Mouse (Mus musculus) bone marrow, adult 2 months (tissue): Measurements from ENCODE around the gene Stard5. TPM values are rescaled to one million over a fixed set of nuclear protein-coding genes. Genes with fewer than 3 reads are reported as not detected.

Experiments used
- H3K27ac ChIP-seq: fragments of 200-500 bp; 2 replicates; pipeline ENCODE4 v1.5.1; 2012; ENCODE audit warnings: low read depth, mild to moderate bottlenecking, control low read depth, inconsistent platforms, low read length; ENCODE audit not compliant: control insufficient read depth, poor library complexity, insufficient read depth
- H3K4me1 ChIP-seq: fragments of 200-500 bp; 2 replicates; pipeline ENCODE4 v1.6.1; 2011; ENCODE audit warnings: low read length; ENCODE audit not compliant: control insufficient read depth, insufficient read depth
- H3K4me3 ChIP-seq: fragments of 200-500 bp; replicated peaks from 2 replicates; pipeline ENCODE3; 2011; ENCODE audit warnings: mild to moderate bottlenecking, low read depth, low read length, control low read depth; ENCODE audit not compliant: control insufficient read depth
- CTCF ChIP-seq: fragments of 200-500 bp; IDR thresholded peaks from 2 replicates; pipeline ENCODE4 v1.5.1; 2011; ENCODE audit warnings: low read length, control low read depth; ENCODE audit not compliant: control insufficient read depth, insufficient read depth
- POLR2A ChIP-seq: fragments of 200-500 bp; IDR thresholded peaks from 2 replicates; pipeline ENCODE4 v1.6.1; 2011; ENCODE audit warnings: low read depth, mild to moderate bottlenecking, control low read depth, low read length, borderline replicate concordance; ENCODE audit not compliant: control insufficient read depth
- WGBS: fragments of 180-500 bp; shearing (Covaris S2); methylation state at CpG from one replicate; pipeline ENCODE4 v1.1.7; 2018; 5-methylcytosine and 5-hydroxymethylcytosine counted together
- polyA plus RNA-seq: library from polyadenylated mRNA; stranded (reverse); fragments of >200 nt; gene quantifications from 2 replicates; pipeline ENCODE4 v1.2.4, GENCODE M21; 2011; ENCODE audit warnings: low replicate concordance; ENCODE audit not compliant: missing spikeins, insufficient read depth, insufficient read length

Gene Stard5
- polyA plus RNA-seq, 1 experiment: 9.0 TPM

DNA sequence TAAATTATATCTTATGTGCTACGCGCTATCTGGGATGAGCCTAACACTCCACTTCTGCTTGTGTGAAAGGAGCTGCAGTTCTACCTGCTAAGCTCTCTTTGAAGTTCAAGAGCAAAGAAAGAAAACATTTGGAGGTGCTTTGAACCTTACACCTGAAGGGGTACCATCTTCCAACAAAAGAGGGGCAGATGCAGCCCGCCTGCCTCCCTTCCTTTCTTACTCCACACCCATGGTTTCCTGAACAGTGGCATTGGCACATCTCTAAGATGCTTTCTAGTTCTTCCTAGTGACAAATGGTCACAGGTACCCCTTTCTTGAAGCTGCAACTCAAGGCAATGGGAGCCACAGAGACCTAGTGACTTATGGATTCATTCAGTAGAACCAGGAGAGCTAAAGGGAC lies 30.0 kb downstream of the Stard5 start:
- H3K27ac ChIP-seq: no peak overlapping the region
- 72% methylated on average over 3 of the region's 3 CpGs for WGBS
- no peak overlapping the region for H3K4me3 ChIP-seq
- peaks cover 15% of the 10 kb centered on the region for H3K4me1 ChIP-seq
- TF ChIP-seq CTCF: no peak
- TF ChIP-seq POLR2A: no peak

DNA sequence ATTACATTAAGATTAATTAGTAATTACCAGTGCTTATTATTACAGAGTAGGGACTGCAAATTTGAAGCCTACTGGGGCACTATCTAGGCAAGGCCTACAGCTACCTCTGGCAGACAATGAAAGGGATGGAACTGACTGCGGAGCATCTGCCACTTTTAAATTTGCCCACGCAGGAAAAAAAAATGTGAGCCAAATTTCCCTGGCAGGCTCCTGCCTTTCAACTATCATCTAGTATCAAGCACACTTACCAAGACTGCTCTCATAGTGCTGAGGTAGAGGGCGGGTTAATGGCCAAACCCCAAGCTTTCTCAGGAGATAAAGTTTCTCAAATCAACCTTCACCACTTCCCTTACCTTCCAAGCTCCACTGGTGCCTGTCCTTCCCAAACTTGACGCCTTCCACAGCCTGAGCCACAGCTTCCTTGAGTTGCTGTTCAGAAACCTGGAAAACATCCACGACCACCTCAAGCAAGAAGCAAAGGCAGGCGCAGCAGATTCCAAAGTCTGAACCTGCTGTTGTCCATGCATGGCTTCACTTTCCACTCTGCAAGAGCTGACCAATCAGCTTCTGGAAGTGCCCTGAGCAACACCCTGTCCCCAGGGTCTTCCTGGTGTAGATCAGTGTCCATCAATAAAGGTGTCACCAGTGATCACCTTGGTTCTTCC lies 31.1 kb downstream of the Stard5 start:
- no peak overlapping the region for H3K4me3 ChIP-seq
- WGBS: 67% methylated on average over 6 of the region's 6 CpGs

DNA sequence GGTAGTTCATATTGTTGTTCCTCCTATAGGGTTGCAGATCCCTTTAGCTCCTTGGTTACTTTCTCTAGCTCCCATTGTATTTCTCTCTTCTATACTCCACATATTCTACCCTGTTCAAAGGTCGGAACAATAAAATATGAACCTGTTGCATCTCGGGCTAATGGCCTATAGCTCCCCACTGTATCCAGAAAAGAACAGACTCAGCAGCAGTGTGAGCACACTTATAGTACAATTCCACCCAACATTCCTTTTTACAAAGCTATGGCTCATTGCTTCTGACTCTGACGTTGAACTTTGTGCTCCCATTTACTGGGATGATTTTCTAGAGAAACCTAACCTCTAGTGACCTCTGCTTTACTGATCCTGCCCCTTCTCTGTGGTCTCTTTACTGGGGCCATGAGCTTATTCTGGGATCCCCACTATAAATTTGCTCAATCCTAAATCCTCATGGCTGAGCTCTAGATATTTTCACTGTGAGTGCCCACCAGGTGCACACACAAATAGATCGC lies 34.4 kb downstream of the Stard5 start:
- 88% methylated on average over 4 of the region's 4 CpGs for whole genome bisulfite sequencing
- peaks cover 10% of the 10 kb centered on the region for H3K4me1 ChIP-seq
- no peak overlapping the region for H3K4me3 ChIP-seq
- TF ChIP-seq CTCF: no peak
- TF ChIP-seq POLR2A: no peak
- no peak overlapping the region for H3K27ac ChIP-seq

More for the DNA sequence above, 31.1 kb downstream of the Stard5 start:
- TF ChIP-seq CTCF (no peak), POLR2A (no peak)
- H3K27ac ChIP-seq: no peak overlapping the region
- H3K4me1 ChIP-seq: peaks cover 16% of the 10 kb centered on the region

DNA sequence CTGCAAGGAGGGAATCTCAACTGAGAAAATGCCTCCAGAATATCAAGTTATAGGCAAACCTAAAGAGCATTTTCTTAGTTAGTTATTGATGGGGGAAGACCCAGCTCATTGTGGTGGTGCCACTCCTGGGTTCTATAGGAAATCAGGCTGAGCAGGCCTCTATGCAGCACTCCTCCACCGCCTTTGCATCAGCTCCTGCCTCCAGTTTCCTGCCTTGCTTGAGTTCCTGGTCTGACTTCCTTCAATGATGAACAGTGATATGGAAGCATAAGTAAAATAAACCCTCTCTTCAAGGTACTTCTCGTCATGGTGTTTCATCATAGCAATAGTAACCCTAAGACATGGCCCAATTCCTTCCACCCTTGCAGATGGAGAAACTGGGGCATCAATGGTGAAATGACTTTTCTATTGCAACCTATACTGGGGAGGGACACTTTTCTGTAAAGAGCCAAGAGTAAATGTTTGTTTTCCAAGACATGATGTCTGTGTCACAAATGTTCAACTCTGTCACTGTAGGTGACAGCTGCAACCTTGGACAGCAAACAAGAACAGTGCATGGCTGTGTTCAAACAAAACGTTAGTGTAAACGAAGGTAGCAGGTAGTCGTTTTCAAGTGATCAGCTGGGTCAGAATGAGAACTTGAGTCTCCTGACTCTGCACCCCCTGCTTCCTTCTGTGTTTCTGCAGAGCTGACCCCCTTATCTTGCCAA lies 36.3 kb downstream of the Stard5 start:
- TF ChIP-seq POLR2A (no peak), CTCF (no peak)
- H3K4me1 ChIP-seq: peaks cover 7% of the 10 kb centered on the region
- no peak overlapping the region for H3K4me3 ChIP-seq
- no peak overlapping the region for H3K27ac ChIP-seq
- 44% methylated on average over 5 of the region's 5 CpGs for WGBS

DNA sequence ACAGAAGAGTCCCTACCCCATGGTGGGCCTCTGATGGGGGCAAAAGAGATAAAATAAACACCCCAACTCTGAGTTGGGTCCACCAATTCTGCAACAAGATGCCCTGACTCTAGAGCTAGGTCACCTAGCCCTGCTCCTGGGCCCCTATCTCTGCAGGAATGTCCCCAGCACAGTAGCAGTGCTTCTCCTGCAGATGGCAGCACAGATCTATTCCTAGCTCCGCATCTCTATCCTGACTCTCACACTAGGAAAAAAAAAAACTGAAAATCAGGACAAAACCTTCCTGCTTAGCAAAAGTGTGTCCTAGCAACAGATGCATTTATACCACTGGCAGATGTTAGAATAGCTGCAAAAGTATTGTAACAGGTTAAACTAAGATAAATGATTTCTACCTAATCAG lies 37.0 kb downstream of the Stard5 start:
- peak; percentile 62 for TF ChIP-seq CTCF
- no peak for TF ChIP-seq POLR2A
- Histone ChIP-seq H3K27ac (peak overlapping the region; percentile 41; the same call in 1 of the 2 replicates), H3K4me3 (no peak overlapping the region), H3K4me1 (peaks cover 7% of the 10 kb centered on the region)
- 38% methylated on average over 1 of the region's 1 CpGs for WGBS

DNA sequence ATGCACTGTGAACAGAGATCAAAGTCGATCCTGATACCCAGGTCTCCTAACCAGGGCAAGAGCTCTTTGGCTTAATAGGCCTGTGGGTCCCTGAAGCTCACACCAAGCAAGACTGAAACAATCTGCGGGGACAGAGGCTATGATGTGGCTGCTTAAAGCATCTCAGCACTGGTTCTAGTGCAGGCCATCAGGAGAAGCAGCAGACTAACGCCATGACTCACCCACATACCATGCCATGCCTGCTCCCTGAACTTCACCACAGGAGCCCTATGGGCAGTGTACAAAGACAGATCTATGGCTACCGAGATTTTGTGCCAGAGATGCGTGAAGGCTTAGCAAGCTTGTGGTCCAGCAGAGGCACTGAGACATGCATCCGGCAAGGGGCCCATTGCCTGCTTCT lies 39.8 kb downstream of the Stard5 start:
- H3K27ac ChIP-seq: no peak overlapping the region
- 85% methylated on average over 6 of the region's 6 CpGs for WGBS
- no peak overlapping the region for H3K4me3 ChIP-seq
- TF ChIP-seq POLR2A (no peak), CTCF (no peak)
- peaks cover 7% of the 10 kb centered on the region for H3K4me1 ChIP-seq

DNA sequence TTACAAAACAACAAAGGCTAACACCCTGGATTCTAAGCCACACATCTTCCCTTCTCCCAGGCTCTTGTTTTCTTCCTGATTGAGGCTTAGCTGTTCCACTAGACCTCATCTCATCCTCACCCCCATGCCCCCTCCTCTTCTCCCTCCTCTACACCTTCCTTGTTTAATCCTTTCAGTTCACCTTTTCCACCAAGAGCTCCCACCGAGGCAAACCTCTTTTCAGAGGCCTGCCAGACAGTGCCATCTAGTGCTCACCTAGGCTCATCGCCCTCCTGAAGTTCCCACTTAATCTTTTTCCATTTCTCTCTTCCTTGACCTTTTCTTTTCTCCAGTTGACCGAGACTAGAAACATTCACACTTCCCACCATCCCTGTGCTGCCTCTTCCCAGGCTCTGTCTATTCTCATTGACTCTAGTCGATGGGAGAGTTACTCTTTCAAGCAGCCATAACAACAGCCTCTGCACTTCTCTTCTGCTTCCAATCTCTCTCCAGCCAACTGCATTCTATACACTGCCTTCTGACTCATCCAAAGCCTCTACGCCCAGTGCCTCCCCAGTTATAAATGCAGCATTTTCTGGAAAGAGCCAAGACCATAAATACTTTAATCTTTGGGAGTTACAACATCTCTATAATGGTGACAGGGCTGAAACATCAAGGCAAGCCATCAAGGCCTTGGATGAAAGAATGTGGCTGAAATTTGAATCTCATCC lies 43.9 kb downstream of the Stard5 start:
- WGBS: 27% methylated on average over 5 of the region's 5 CpGs
- no peak for TF ChIP-seq POLR2A
- TF ChIP-seq CTCF: peak; percentile 88
- Histone ChIP-seq H3K4me3 (no peak overlapping the region), H3K4me1 (no peaks in the 10 kb centered on the region), H3K27ac (no peak overlapping the region)

DNA sequence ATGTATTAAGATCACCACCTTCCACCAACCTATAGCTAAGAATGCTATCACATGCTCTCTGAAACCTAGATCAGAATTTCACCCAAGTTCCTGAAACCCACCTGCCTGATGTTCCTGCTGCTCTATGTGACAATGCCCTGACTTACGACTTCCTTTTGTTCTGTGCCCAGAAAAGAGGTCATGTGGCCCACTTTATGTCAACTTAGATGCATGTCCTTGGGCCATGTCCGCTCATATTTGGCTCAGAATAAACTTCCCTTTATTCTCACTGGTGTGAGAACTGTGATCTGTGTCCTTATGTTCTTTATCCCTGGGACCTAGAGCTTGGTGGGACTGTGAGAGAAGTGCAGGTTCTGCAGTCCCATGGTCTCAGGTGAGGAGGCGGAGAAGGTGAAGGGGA lies 45.5 kb downstream of the Stard5 start:
- H3K4me1 ChIP-seq: no peaks in the 10 kb centered on the region
- WGBS: 33% methylated on average over 3 of the region's 3 CpGs
- H3K27ac ChIP-seq: no peak overlapping the region
- TF ChIP-seq POLR2A (no peak), CTCF (no peak)
- no peak overlapping the region for H3K4me3 ChIP-seq
